Mouse (Mus musculus): ENCODE measurements around the gene Atp6v1g1. TPM values are rescaled to one million over a fixed set of nuclear protein-coding genes. Genes with fewer than 3 reads are reported as not detected.

Gene Atp6v1g1
- total RNA-seq, 2 experiments from 2014 or later: 124 to 125 TPM

GRCm38 (mm10) chr4:63585216-63585615 is 40.6 kb downstream of the Atp6v1g1 start:
- DNase-seq: no peak

DNA sequence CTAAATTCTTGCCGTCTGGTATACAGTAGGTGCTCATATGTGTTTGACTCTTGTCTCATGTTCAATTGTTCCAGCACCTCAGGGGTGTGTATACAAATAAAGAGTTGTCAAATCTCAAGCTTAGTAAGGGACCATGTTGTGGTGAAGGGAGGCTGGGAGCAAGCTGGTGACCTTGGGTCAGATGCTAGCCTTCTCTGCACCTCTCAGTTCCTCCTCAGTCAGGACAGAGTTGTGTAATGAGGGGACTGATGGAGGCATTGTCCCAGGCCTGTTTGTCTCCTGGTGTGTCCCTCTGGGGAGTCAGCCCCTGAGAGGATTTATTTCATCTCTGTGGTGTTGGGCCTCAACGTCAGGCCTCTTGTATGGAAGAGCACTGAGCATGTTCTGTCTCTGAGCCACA is 41.7 kb downstream of the Atp6v1g1 start:
- DNase-seq: no peak

- no peak for DNase-seq
Observed at GRCm38 (mm10) chr4:63589987-63590386, 45.4 kb downstream of the Atp6v1g1 start.

DNA sequence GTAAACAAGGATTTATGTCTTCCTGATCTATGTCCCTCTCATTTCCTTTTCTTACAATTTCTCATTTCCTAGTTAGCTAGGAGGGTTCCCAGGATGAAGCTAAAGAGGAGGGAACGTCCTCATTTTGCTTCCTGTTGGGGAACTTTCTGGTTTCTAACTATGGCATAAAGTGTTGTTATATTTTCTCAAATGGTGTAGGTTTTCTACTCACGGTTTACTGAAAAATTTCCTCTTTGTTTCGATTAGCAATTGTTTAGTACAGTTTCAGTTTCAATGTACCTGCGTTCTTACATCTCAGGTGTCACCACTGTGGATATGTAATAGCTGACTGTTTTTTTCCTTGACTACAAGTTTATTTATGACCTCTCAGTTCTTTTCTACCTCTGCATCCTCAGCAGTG is 46.0 kb downstream of the Atp6v1g1 start:
- DNase-seq: no peak

DNA sequence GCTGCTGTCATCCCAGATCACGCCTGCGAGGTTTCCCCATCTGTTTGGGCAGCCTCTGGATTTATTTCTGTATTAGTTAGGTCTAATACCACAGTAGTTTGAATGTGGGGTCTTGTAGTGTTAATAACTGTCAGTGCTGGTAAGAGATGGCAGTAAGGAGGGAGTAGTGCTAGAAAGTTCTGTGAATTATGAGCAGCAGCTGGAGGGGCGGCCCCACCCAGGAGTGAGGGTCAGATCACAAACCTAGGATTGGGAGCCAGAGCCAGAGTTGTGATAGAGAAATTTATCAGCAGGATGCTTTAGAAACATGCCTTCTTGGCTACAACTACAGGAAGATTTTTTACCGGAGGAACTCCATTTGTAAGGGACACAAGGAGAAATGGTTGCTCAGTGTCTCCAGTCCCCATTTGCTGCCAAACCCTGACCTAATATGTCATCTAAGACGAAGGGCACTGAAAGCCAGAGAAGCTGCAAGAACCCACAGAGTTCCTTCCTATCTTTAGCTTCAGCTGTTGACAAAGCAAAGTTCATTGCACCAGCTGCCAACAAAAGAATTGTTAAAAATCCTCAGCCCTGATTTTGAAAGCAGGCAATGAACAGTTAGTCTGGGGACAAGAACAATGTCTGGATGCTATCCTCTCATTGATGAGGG is 50.0 kb downstream of the Atp6v1g1 start:
- no peak for DNase-seq

DNA sequence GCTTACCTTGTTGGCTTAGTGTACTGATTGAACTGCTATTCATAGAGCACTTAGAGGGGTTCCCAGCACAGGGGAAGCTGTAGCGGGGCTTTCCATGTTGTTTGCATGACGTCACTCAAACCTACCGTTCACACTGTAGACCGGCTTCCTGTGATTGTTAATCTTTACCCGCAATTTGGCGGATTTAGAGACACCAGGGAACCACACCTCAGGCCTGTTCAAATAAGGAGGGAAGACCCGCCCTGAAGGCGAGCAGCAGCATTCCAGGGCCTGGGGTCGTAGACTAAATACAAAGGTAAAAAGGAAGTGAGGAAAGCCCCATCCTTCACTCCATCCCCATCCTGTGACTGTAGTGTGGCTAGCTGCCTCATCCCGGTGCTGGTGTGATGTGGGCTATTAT is 50.7 kb downstream of the Atp6v1g1 start:
- no peak for DNase-seq

GRCm38 (mm10) chr4:63596010-63596409 is 51.4 kb downstream of the Atp6v1g1 start:
- no peak for DNase-seq

Other genes starting within 250 kb of the Atp6v1g1 start
- not detected for gene Orm1, start 200.2 kb upstream of the Atp6v1g1 start, total RNA-seq (2021)
- gene Orm3, start 188.6 kb upstream of the Atp6v1g1 start, total RNA-seq (2021): not detected
- not detected for gene Orm2, start 182.3 kb upstream of the Atp6v1g1 start, total RNA-seq (2021)
- gene Akna, start 141.4 kb upstream of the Atp6v1g1 start, total RNA-seq (2021): 1 to 10 TPM; 2.8 to 3.0 TPM
- 10 to 100 TPM; 18.8 to 22.3 TPM for gene Whrn, start 48.8 kb upstream of the Atp6v1g1 start, total RNA-seq (2021)
- gene Tmem268, start 14.0 kb downstream of the Atp6v1g1 start, total RNA-seq (2021): 1 to 10 TPM; 7.1 to 8.4 TPM
- not detected for gene Gm11213, start 60.5 kb downstream of the Atp6v1g1 start, total RNA-seq (2021)
- gene Tex48, start 77.7 kb downstream of the Atp6v1g1 start, total RNA-seq (2021): not detected
- not detected for gene Gm11214, start 118.6 kb downstream of the Atp6v1g1 start, total RNA-seq (2021)
- not detected for gene Tnfsf15, start 200.3 kb downstream of the Atp6v1g1 start, total RNA-seq (2021)

Data from layer of hippocampus, postnatal 36 days (tissue).